Mouse (Mus musculus): ENCODE results near the gene Nrbp1. TPM values are rescaled to one million over a fixed set of nuclear protein-coding genes. Genes with fewer than 3 reads are reported as not detected.
"Not testable (repeated sequence)": the region's sequence is repeated elsewhere in the genome, so short reads cannot be mapped to it uniquely, and the experiment has no call there.

Nrbp1 gene
- total and polyA plus RNA-seq, 3 experiments, result 78.2 to 229 (median 84.9) TPM

GRCm38 (mm10) chr5:31204421-31204820 is 36.2 kb upstream of the Nrbp1 start:
- peak; percentile 24 for DNase-seq

DNA sequence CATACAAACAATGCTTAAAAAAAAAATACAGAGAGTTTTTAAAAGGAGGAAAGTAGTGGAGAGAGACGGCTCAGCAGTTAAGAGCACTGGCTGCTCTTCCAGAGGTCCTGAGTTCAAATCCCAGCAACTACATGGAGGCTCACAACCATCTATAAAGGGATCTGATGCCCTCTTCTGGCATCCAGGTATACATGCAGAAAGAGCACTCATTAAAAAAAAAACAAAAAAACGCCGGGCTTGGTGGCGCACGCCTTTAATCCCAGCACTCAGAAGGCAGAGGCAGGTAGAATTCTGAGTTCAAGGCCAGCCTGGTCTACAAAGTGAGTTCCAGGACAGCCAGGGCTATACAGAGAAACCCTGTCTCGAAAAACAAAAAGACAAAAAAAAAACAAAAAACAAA is 24.1 kb upstream of the Nrbp1 start:
- not testable (repeated sequence) for DNase-seq

DNA sequence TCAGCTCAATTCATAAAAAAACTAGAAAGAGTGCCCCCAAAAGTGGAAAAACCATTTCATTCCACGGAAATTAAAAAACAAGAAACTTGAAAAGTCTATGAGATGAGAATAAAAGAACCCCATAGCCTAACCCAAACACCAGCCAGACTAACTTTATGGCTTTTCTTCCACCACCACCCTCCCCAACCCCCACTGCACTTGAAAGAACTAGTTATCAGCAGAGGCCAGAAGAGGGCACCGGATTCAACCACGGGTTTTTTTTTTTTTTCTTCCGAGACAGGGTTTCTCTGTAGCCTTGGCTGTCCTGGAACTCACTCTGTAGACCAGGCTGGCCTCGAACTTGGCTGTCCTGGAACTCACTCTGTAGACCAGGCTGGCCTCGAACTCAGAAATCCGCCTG is 22.4 kb upstream of the Nrbp1 start:
- no peak for DNase-seq

DNA sequence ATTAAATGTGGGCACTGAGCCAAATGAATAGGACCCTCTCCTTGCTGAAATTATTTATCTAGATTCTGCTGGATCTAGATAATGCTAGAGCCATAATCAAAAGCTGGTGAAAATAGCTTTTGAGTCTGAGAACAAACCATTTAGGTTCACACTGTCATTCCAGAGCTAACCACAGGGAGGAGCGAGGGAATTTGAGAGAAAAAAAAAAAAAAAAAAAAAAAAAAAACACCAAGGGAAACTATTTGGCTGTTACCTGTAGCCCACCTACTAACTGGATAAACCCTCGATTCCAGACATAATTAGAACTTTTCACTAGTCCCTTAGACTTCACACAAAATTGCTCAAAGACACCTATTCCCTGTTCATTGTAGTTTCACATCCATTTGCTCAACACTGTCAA is 21.6 kb upstream of the Nrbp1 start:
- no peak for DNase-seq

- DNase-seq, result no peak
Measured at GRCm38 (mm10) chr5:31219474-31219873, 21.2 kb upstream of the Nrbp1 start.

- peak; percentile 71 for DNase-seq
Measured at GRCm38 (mm10) chr5:31219911-31220447, 20.7 kb upstream of the Nrbp1 start.

GRCm38 (mm10) chr5:31220448-31221303 is 20.0 kb upstream of the Nrbp1 start, which contains the start of gene Ppm1g:
TSS of gene Ppm1g (minus strand) at chr5:31220687.
- peak; percentile 99 for DNase-seq

- peak; percentile 52 for DNase-seq
Measured at GRCm38 (mm10) chr5:31221304-31221945, 19.2 kb upstream of the Nrbp1 start.

- DNase-seq, result no peak
Measured at GRCm38 (mm10) chr5:31222696-31223095, 18.0 kb upstream of the Nrbp1 start.

GRCm38 (mm10) chr5:31226641-31227040 is 14.0 kb upstream of the Nrbp1 start:
- no peak for DNase-seq

DNA sequence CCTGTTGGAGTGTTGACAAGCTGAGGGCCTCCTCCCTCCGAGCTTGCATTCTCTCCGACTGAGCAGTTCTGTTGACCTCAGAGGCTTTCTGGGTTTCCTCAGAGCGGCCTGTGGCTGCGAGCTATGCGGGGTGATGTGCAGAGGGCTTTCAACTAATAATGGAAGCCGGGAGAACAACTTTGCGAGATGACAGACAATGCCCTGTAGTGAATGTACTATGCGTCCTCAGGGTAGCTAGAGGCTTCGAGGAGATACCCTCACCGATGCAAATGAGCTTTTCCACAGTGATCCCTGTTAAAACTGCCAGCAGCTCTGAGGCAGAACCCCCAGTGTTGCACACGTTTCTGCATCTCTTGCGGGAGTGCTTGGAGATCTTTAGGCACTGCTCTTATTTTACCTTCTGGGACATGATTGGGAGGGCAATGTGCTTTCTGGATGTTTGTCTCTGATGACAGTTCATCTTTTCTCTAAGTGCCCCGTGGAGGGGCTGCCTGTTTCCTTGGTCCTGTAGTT is 914 bp downstream of the Nrbp1 start:
- no peak for DNase-seq

DNA sequence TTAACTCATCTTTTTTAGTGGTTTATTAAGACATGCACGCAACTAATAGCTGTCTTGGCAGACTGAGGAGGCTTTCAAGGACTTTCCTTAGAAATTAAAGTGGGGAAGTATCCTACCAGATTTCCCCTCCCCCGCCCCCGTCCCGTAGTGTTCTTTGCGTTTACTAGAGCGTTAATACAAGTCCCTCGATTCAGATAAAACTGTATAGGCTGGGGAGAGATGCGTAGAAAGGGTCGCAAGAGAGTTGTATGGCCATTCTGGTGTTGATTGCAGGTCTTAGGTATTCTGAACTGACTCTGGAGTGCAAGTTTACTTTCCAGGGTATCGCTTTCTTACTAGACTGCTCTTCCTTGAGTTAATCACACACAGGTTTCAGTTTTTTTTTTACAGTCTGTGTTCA is 1.5 kb downstream of the Nrbp1 start:
- DNase-seq, result no peak

- no peak for DNase-seq
Measured at GRCm38 (mm10) chr5:31250716-31251115, 10.1 kb downstream of the Nrbp1 start.

DNA sequence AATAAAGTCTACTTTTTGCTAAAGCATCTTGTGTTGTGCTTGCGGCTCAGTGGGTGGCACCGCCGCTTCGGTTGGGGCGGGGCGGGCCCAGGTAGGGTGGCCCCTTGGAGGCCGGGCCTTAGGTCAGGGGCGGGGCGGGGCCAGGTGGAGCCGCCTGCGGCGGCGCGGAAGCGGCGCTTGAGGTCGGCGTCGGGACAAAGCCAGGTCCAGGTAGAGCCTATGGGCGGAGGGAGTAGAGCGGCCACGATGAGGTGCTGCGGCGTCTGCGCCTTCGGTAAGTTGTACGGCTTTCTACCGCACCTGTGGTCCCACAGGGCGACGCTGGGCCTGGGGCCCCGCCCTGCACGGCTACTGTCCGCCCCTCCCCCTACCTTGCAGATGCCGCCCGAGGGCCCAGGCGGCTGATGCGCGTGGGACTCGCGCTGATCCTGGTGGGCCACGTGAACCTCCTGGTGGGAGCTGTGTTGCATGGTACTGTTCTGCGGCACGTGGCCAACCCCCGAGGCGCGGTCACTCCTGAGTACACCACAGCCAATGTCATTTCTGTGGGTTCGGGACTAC is 11.0 kb downstream of the Nrbp1 start, which contains the start of gene Krtcap3:
Krtcap3 (plus strand) TSS at position 151 of the 561 bp plus-strand sequence.
- DNase-seq, result no peak

GRCm38 (mm10) chr5:31252151-31252550 is 11.5 kb downstream of the Nrbp1 start:
- no peak for DNase-seq

GRCm38 (mm10) chr5:31252795-31253545 is 12.3 kb downstream of the Nrbp1 start:
- DNase-seq, result no peak

DNA sequence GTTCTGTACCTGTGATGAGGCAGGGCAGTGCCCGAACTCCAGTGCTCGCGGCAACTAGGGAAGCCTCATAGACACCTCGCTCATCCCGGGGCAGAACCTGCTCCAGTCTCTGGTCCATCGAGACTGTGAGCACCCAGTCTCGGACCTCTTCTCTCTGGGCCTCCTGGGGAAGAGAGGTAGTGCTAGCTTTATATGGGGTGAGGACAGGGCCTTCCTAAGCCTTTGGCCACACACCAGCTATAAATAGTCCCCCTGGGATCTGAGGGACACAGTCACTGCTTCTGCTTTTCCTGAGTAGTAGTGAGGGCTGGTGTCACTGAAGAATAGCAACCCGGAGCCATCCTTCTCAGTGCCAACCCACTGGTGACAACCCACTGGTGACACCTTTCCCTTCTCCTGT is 13.1 kb downstream of the Nrbp1 start:
- no peak for DNase-seq

DNA sequence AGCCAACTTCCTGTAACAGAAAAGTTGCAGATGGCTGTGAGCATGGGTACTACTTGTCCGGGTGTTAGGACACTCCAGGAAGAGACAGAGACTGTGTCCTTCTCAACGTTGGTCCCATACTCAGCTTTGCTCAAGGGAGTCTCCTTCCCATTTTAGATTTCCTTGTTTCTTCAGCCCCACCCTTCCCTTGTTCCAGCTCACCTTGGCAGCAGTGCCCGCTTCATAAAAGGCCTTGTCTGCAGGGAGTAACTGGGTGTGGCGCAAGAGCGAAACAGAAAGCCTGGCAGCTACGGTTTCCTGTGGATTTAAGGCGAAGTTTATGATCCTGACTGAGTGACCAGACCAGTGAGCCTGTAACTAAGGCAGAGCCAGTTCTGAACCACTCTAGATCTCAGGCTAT is 13.8 kb downstream of the Nrbp1 start:
- peak; percentile 61 for DNase-seq

DNA sequence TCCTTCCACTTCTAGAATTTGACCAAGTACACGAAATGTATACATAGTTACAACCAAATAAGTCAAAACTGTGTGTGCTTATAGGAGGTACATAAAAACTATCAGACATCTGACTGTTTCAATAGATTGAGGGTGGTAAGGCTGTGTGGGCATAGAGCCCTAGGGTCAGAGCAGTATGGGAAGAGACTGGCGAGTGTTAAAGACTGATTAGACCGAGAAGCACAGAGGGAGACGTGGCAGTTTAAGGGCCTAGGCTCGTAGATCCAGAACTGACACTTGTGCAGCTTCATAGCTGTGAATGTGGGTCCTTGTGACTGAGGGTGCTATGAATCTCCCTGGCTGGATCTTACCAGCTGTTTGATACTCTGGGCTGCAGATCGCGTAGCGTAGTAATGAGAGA is 14.2 kb downstream of the Nrbp1 start:
- DNase-seq, result no peak

- DNase-seq, result no peak
Measured at GRCm38 (mm10) chr5:31255381-31255780, 14.7 kb downstream of the Nrbp1 start.

- DNase-seq, result no peak
Measured at GRCm38 (mm10) chr5:31255971-31256370, 15.3 kb downstream of the Nrbp1 start.

DNA sequence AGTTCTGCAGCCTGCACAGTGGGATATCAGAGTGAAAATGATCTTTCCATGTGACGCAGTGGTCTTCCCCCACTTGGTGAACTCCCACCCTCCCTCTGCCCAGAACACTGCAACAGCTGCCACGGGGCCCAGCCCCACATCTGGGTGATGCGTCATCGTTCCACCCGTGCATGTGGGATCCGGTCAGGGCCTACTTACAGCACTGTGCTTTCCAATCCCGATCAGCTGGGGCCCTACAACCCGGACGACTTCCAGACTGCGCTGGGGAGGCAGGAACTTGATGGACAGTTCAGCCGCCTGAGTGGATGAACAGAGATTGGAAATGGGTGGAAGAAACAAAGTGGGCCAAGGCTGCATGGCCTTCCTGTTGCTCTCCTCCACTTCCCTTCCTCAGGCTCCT is 17.0 kb downstream of the Nrbp1 start:
- DNase-seq, result no peak
